Mouse (Mus musculus): ENCODE measurements around the gene Bpifb9a.
"Not testable (repeated sequence)": the region's sequence is repeated elsewhere in the genome, so short reads cannot be mapped to it uniquely, and the experiment has no call there.

The Bpifb9a gene

GRCm38 (mm10) chr2:154255770-154256169 lies 1.9 kb upstream of the Bpifb9a start:
- no peaks in the 10 kb centered on the region for H3K27me3 ChIP-seq (ENCODE audit: control insufficient read depth, insufficient read depth, low read length, poor library complexity, severe bottlenecking)
- no peak for DNase-seq (ENCODE audit: low read depth, low spot score)
- no peaks in the 10 kb centered on the region for H3K36me3 ChIP-seq (ENCODE audit: control insufficient read depth, insufficient read depth, low read length, poor library complexity, severe bottlenecking)

DNA sequence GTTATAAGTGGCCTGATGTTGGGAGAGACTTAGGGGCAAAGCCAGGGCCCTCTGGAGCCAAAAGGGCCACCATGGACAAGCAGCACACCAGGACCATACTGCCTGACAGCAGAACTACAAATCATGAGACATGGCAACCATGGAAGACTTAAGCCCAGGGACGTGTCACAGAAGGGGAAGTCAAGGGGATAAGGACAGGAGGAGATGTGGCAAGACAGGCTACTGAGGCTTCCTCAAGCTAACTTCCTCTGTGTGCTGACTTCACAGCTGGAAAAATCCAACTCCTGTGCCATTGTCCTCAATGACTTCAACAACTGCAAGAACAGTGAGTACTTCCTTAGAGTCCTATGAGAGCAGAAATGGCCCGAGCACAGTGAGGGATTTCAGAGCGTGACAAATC lies 6.7 kb downstream of the Bpifb9a start:
- H3K27me3 ChIP-seq (ENCODE audit: control insufficient read depth, insufficient read depth, low read length, poor library complexity, severe bottlenecking); H3K36me3 ChIP-seq (ENCODE audit: control insufficient read depth, insufficient read depth, low read length, poor library complexity, severe bottlenecking); DNase-seq (ENCODE audit: low read depth, low spot score): not testable (repeated sequence)

- not testable (repeated sequence) for H3K27me3 ChIP-seq (ENCODE audit: control insufficient read depth, insufficient read depth, low read length, poor library complexity, severe bottlenecking); DNase-seq (ENCODE audit: low read depth, low spot score); H3K36me3 ChIP-seq (ENCODE audit: control insufficient read depth, insufficient read depth, low read length, poor library complexity, severe bottlenecking)
Observed at GRCm38 (mm10) chr2:154291866-154292265, 34.2 kb downstream of the Bpifb9a start.

DNA sequence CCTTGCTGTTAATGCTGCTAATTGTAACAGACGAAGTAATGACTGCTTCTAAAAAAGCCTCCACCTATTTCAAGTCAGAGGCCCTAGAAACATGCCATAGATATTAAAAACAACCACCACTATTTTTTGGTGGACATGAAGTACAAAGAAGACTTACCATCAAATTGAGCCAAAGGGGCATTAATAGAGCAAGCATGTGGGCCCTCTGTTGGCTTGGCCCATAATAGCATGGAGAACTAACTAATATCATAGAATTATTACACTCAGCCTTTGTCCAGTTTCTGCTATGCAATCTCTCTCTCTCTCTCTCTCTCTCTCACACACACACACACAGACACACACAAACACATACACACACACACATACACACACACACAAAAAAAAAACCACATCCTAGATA lies 35.2 kb downstream of the Bpifb9a start:
- H3K27me3 ChIP-seq (ENCODE audit: control insufficient read depth, insufficient read depth, low read length, poor library complexity, severe bottlenecking), result no peaks in the 10 kb centered on the region
- no peak for DNase-seq (ENCODE audit: low read depth, low spot score)

DNA sequence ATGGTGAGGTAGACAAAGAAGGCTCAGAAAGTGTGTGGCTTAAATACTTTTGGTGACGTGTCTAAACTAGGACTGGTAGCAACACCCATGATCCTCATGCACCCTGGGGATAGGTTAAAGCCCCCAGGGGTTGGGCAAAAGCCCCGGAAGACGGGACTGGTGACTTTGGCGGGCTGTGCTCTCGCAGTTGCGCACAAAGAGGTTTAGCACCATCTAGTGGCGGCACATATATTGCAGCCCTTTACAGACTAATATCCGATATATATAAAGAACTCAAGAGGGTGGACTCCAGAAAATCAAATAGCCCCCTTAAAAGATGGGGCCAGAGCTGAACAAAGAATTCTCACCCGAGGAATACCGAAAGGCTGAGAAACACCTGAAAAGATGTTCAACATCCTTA lies 37.1 kb downstream of the Bpifb9a start:
- not testable (repeated sequence) for H3K36me3 ChIP-seq (ENCODE audit: control insufficient read depth, insufficient read depth, low read length, poor library complexity, severe bottlenecking)
- DNase-seq (ENCODE audit: low read depth, low spot score), result peak; percentile 46

More for the DNA sequence above, 35.2 kb downstream of the Bpifb9a start:
- H3K36me3 ChIP-seq (ENCODE audit: control insufficient read depth, insufficient read depth, low read length, poor library complexity, severe bottlenecking), result no peaks in the 10 kb centered on the region

DNA sequence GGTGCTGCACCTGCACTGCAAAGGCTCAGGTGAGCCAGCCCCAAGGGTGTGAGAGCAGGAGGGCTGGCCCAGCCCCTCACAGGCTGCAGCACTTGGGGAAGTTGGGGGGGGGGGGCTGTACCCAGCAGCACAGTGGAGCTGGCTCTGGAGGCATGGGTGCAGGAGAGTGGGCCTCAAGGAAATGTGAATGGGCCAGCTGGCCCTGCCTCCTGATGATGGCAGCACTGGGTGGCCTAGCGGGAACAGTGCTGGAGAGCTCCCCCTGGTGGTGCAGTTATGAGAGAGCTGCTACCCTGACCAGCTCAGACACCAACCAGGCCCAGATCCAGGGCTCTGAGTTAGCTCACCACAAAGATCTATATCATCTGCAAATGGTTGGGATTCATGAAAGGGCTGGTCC lies 42.8 kb downstream of the Bpifb9a start:
- Histone ChIP-seq H3K27me3 (ENCODE audit: control insufficient read depth, insufficient read depth, low read length, poor library complexity, severe bottlenecking) (no peaks in the 10 kb centered on the region), H3K36me3 (ENCODE audit: control insufficient read depth, insufficient read depth, low read length, poor library complexity, severe bottlenecking) (no peaks in the 10 kb centered on the region)
- peak; percentile 83 for DNase-seq (ENCODE audit: low read depth, low spot score)

More for the DNA sequence above, 37.1 kb downstream of the Bpifb9a start:
- H3K27me3 ChIP-seq (ENCODE audit: control insufficient read depth, insufficient read depth, low read length, poor library complexity, severe bottlenecking), result not testable (repeated sequence)

DNA sequence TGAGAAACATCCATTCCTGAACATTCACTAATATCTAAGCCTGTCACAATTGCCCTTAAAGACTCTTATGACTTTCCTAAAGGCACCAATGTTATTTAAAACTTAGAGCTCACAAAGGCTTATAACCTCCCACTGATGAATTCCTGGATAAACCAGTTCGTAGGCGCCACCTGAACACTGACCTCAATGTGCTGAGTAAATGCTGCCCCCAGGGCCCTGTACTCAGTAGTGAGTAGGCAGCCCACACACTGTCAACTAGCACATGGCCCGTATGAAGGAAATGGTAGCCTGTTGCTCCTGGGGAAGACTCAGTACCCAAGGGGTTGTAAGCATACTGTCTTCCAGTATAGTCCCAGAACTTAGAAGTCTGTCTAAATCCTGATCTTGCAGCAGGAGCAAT lies 44.1 kb downstream of the Bpifb9a start:
- DNase-seq (ENCODE audit: low read depth, low spot score), result no peak
- H3K27me3 ChIP-seq (ENCODE audit: control insufficient read depth, insufficient read depth, low read length, poor library complexity, severe bottlenecking), result no peaks in the 10 kb centered on the region
- no peaks in the 10 kb centered on the region for H3K36me3 ChIP-seq (ENCODE audit: control insufficient read depth, insufficient read depth, low read length, poor library complexity, severe bottlenecking)

GRCm38 (mm10) chr2:154304604-154305003 lies 47.0 kb downstream of the Bpifb9a start:
- not testable (repeated sequence) for H3K27me3 ChIP-seq (ENCODE audit: control insufficient read depth, insufficient read depth, low read length, poor library complexity, severe bottlenecking); H3K36me3 ChIP-seq (ENCODE audit: control insufficient read depth, insufficient read depth, low read length, poor library complexity, severe bottlenecking); DNase-seq (ENCODE audit: low read depth, low spot score)

- H3K27me3 ChIP-seq (ENCODE audit: control insufficient read depth, insufficient read depth, low read length, poor library complexity, severe bottlenecking); DNase-seq (ENCODE audit: low read depth, low spot score); H3K36me3 ChIP-seq (ENCODE audit: control insufficient read depth, insufficient read depth, low read length, poor library complexity, severe bottlenecking): not testable (repeated sequence)
Observed at GRCm38 (mm10) chr2:154306927-154307326, 49.3 kb downstream of the Bpifb9a start, which contains the start of gene Bpifb9b. Gene Bpifb9b (plus strand): TSS chr2:154307227.

DNA sequence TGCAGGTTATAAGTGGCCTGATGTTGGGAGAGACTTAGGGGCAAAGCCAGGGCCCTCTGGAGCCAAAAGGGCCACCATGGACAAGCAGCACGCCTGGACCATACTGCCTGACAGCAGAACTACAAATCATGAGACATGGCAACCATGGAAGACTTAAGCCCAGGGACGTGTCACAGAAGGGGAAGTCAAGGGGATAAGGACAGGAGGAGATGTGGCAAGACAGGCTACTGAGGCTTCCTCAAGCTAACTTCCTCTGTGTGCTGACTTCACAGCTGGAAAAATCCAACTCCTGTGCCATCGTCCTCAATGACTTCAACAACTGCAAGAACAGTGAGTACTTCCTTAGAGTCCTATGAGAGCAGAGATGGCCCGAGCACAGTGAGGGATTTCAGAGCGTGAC lies 56.1 kb downstream of the Bpifb9a start:
- H3K36me3 ChIP-seq (ENCODE audit: control insufficient read depth, insufficient read depth, low read length, poor library complexity, severe bottlenecking); DNase-seq (ENCODE audit: low read depth, low spot score); H3K27me3 ChIP-seq (ENCODE audit: control insufficient read depth, insufficient read depth, low read length, poor library complexity, severe bottlenecking): not testable (repeated sequence)
